Mouse (Mus musculus) granulocyte monocyte progenitor cell, adult 5-6 weeks (primary cell): ENCODE measurements around the gene Hcfc1r1. TPM values are rescaled to one million over a fixed set of nuclear protein-coding genes. Genes with fewer than 3 reads are reported as not detected.

Source experiments
- ATAC-seq: replicated peaks from 2 replicates; pipeline ENCODE4 v1.8.0; 2016; ENCODE audit warnings: mild to moderate bottlenecking, moderate TSS enrichment, inconsistent platforms; ENCODE audit not compliant: poor library complexity, severe bottlenecking
- total RNA-seq, 2 experiments: library from RNA; stranded (forward) in 1 of 2; stranded (reverse) in 1 of 2; fragments of 200-712, 200-1000 nt in 1 of 2; fragments of >200 nt in 1 of 2; fragmentation: Nextera tagmentation in 1 of 2; gene quantifications; 2 replicates each; pipeline ENCODE4 v1.2.3; 2014 to 2017

The Hcfc1r1 gene
- total RNA-seq (2014; fragmentation: Nextera tagmentation) (48.9 and 51.5 TPM in 2 replicates), total RNA-seq (2017) (13.5 and 16.6 TPM in 2 replicates)

GRCm38 (mm10) chr17:23673424-23674073 lies at the start of gene Hcfc1r1, which contains the start of gene Thoc6:
Gene Hcfc1r1 (plus strand): TSS chr17:23673596.
Gene Thoc6 (minus strand): TSS chr17:23673882.
- peak; percentile 65 for ATAC-seq

GRCm38 (mm10) chr17:23627813-23628212 lies 45.6 kb upstream of the Hcfc1r1 start:
- no peak for ATAC-seq

DNA sequence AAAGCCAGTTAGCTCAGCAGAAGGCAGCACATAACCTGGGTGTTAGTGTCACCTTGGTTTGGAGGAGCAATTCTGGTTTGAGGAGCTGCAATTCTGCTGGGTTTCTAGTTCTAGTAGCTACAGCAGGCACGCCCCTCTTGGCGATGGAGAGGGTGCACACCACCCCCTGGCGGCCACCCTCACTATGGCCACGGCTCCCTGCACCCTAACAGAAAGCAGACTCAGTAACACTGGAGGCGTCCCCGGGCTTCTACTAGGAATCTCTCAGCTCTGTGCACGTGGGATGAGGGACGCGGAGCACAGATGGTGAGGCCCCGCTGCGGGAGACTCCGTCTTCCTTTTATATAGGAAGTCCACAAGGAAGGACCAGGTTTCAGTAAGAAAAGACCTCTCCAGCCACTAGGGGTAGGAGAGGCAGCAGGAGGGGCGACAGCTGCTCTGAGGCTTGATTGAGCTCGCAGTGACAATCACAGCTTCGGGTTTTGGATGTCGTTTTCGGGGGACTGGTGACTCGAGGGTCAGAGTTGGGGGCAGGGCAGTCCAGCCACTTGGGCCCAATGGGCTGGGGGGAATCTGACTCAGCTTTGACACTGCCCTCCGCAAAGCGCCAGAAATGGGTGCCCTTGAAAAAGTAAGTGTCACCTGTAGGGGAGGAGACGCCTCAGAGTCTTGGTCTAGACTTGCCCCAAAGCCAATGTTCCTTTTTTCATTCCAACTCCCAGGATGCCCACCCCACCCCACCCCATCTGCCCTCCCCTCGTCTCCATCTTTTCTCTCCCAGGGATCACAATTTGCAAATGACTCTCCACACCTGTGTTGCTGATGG lies 43.0 kb upstream of the Hcfc1r1 start:
- peak; percentile 94 for ATAC-seq

GRCm38 (mm10) chr17:23631241-23631640 lies 42.2 kb upstream of the Hcfc1r1 start:
- no peak for ATAC-seq

- ATAC-seq, result peak; percentile 84
These were observed 28.5 kb upstream of the Hcfc1r1 start, which contains the start of gene Mmp25 for GRCm38 (mm10) chr17:23644613-23645495. Gene Mmp25 (minus strand): TSS chr17:23645277.

GRCm38 (mm10) chr17:23645894-23646293 lies 27.5 kb upstream of the Hcfc1r1 start:
- no peak for ATAC-seq

- 0 out of 2 replicates have a peak, but pooled peaks have one; percentile 18 for ATAC-seq
These were observed 22.0 kb upstream of the Hcfc1r1 start for GRCm38 (mm10) chr17:23651363-23651762.

DNA sequence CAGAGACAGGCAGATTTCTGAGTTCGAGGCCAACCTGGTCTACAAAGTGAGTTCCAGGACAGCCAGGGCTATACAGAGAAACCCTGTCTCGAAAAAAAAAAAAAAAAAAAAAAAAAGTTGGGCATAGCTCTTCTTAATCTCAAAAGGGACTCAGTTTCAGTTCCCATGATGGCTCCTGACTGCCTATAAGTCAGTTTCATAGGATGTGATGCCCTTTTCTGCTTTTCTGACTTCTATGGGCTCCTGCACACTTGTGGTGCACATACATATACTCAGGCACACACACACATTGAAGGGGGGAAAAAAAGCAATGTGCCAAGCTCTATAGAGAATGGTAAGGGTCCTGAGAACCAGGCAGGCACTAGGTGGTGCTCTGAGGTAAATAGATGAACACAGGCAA lies 20.1 kb upstream of the Hcfc1r1 start:
- ATAC-seq, result peak; percentile 52

DNA sequence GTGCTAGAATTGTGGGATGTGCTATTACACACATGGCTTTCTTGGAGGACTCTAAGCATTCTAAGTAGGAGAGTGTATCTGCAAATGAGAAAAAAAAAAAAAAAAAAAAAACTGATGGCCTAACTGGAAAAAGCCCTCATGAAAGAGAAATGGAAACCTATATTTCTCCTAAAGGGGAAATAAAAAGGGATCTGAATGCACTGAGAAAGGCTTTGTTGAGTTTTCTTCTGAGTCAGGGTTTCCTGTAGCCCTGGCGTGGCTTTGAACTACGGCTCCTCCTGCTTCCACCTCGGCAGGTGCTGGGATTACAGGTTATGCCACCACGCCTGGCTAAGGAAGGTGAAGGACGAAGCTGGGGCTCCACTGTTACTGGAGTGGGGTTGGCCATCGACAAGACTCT lies 19.4 kb upstream of the Hcfc1r1 start:
- ATAC-seq, result peak; percentile 55

GRCm38 (mm10) chr17:23654410-23654809 lies 19.0 kb upstream of the Hcfc1r1 start:
- peak; percentile 60 for ATAC-seq

DNA sequence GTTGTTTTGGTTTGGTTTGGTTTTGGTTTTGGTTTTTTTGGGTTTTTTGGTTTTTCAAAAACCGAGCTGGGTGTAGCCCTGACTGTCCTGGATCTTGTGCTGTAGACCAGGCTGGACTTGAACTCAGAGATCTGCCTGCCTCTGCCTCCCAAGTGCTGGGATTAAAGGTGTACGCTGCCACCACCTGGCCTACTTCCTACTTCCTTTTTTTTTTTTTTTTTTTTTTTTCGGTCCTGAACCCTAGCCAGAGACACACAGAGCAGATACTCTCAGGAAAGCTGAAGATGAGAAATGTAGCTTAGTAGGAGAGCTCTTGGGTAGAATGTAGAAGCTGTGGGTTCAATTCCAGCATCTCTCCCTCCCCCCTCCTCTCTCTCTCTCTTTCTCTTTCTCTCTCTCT lies 14.9 kb upstream of the Hcfc1r1 start:
- no peak for ATAC-seq

DNA sequence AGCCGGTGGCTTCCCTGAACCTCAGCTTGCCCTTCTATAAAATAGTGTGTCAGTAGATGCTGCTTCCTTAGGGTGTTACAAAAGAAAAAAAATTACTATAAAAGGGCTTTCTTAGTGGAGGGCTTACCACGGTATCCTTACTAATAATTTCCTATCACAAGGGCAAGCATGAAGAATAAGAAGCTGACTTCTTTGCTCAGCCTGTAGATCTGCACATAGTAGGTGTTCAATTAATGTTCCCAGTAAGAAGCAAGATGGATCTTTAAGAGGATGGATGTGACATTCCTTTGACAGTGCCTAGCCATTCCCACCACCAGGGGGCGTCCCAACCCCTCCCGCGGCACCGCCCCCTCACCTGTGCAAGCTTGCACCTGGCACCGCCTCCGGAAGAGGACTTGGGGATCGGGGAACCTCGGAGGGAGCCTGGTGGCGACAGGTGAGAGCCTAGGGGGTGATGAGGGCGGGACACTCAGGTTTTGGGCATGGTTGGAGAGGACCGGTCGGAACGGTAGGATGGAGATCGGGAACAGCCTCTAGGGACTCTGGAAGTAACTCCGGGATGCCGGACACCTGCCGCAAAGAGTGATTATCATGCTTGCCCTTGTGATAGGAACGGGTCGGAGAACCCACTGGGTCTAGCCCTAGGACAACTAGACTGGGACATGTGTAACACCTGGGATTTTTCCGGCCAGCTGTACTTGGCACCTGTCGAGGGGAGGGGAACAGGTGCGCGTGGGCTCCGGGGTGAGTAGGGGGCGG lies 13.1 kb upstream of the Hcfc1r1 start, which contains the start of gene Bicdl2:
TSS of gene Bicdl2 (plus strand) at position 390 of the 759 bp plus-strand sequence.
- ATAC-seq, result 0 out of 2 replicates have a peak, but pooled peaks have one; percentile 18

DNA sequence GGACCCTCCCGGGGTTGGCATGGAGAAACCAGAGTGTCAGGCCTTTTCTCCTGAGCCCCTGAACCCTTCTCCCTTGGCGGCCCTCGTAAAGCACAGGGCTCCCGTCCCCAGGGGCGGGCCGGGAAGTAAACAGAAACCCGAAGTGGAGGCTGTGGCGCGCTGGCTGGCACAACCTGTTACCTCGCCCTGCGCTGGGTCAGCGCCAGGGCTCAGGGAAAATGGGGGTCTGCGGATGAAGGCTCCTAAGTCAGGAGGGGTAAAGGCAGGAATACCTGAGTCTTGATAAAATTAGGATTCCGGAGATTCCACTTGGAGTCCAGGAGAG lies 12.6 kb upstream of the Hcfc1r1 start:
- 0 out of 2 replicates have a peak, but pooled peaks have one; percentile 13 for ATAC-seq

DNA sequence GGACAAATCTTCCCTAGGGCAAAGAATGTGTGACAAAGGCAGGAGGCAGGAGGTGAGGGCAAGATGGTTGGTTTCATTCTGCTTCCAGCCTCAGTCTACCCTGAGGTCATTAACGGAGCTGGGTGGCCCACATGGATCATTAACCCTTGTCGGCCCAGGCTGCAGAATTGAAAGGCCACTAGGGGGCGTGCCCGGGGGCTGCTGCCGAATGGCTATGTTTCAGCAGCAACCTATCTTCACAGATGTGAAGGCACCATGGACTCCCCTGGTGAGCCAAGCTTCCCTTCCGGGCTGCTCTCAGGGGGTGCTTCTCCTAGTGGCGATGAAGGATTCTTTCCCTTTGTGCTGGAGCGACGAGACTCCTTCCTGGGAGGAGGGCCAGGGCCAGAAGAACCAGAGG lies 11.9 kb upstream of the Hcfc1r1 start:
- peak; percentile 26 for ATAC-seq

DNA sequence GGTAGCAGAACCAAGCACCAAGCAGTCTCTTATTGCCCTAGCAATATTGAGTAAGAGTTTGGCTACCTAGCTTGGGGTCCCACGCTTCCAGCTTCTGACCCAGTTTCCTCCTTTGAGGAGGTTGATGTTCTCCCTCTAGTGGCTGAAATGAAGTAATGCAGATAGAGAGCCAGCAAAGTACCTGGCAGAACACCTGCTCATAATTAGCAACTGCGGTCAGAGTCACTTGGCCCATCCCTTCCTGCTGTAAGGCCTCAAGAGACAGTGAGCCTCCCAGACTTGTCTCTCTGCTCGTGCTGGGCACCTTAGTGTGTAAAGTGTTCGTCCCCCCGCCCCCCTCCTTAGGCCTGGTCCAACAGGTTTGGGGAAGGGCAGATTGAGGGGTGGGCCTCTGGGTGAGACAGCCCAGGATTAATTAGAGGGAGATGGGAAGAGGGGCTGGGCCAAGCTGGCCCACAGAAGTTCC lies 8.8 kb upstream of the Hcfc1r1 start:
- peak; percentile 57 for ATAC-seq

- ATAC-seq, result no peak
These were observed 7.9 kb upstream of the Hcfc1r1 start for GRCm38 (mm10) chr17:23665511-23665910.

DNA sequence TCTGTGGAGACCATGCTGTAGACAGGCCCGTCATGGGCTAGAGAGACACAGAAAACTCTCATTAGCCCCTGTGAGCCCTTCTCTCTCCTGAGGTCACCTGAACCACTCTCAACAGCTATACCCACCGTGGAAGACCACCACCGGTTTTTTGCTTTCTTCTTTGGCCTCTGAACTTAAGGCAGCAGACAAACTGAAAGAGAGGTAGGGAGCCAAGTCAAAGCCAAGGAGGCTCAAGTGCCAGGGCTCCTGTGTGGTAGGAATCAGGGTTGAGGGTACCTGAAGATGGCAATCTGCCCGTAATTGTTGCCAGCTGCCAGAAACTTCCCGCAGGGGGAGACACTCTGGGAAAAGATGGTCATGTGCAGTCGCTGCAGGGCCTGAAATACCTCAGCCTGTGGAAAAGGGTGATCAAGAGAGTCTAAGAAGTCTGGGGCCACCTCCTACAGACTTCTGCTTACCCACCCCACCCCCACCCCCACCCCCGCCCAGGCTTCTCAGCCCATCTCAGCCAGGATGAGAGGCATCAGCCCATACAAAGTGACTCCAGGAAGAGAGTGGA lies 2.8 kb upstream of the Hcfc1r1 start:
- ATAC-seq, result no peak

DNA sequence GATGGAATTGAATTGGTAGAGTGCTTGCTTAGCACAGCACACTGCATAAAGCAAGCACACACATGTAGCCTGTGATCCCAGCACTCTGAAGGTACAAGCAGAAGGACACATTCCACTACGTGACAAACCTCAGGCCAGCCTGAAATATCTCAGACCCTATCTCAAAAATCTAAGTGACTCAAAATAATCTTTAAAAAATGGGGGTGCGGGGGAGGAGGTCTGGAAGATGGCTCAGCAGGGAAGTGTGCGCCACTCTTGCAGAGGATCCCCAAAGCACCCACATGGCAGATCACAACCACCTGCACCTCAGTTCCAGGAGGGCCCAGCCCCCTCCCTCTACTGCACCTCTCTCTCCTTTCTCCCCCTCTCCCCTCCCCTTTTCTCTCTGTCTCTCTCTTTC lies 1.9 kb upstream of the Hcfc1r1 start:
- ATAC-seq, result no peak

- ATAC-seq, result no peak
These were observed 635 bp upstream of the Hcfc1r1 start for GRCm38 (mm10) chr17:23672761-23673160.
